Mouse (Mus musculus): Measurements from ENCODE around the gene Phox2b. TPM values are rescaled to one million over a fixed set of nuclear protein-coding genes. Genes with fewer than 3 reads are reported as not detected.

The Phox2b gene
- polyA plus RNA-seq, 1 experiment from 2014 or later: 0.05 TPM

DNA sequence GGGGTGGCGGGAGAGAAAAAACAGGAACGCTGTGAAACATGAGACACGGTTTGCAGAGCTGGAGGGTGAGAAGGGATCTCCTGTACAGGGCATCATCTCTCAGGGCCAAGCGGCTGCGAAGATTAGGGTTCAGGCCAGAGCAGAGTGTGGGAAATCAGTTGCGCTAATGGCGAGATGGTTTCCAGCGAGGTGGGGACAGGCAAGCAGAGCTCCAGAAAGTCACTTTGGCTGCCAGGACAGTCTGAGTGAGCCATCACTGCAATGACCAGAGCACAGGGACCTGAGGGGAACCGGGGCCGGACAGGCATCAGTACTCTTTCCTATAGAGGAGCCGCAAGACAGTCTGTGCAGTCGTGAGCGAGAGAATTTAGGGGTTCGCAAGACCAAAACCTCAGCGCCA, 3.9 kb downstream of the Phox2b start:
- H3K4me2 ChIP-seq (replicated peaks; ENCODE audit: low read depth, low read length): no peak overlapping the region
- ATAC-seq: no peak
- DNase-seq (ENCODE audit: low spot score): no peak

DNA sequence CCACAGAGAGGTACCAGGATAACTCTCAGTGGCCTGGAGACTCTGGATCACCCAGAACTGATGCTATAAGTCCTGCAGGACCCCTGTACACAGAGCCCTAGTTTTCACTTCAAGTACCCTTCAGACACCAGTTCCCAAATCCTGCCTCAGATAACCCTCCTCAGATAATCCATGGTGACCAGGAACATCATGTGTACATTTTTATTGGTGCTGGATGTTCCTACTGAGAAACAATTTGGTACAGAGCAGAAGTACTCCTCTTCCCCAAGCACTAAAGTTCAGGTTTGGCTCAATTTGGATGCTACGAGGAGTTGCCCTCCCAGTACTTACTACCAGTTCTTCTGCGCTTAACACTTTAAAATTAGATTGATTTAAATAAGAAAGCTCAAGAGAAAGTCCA, 5.1 kb downstream of the Phox2b start:
- no peaks in the 10 kb centered on the region for H3K9me3 ChIP-seq (ENCODE audit: low read length)
- H3K36me3 ChIP-seq (ENCODE audit: insufficient read depth, low read length): no peaks in the 10 kb centered on the region
- DNase-seq (ENCODE audit: low spot score) (no peak), ATAC-seq (no peak)
- peaks cover 66% of the 10 kb centered on the region for H3K27me3 ChIP-seq (replicated peaks; ENCODE audit: insufficient read depth, low read length)
- H3K4me1 ChIP-seq (ENCODE audit: insufficient read depth, low read depth, low read length): no peaks in the 10 kb centered on the region; the same call in 1 of the 2 replicates
- no peak overlapping the region for H3K9ac ChIP-seq (replicated peaks; ENCODE audit: low read depth)
- H3K4me3 ChIP-seq (ENCODE audit: low read depth, low read length): no peak overlapping the region
- no peak overlapping the region for H3K27ac ChIP-seq (ENCODE audit: low read length)
- TF ChIP-seq CTCF (IDR thresholded peaks at IDR 0.05) (no peak), EP300 (IDR thresholded peaks at IDR 0.05) (no peak)
- 19% methylated on average over 2 of the region's 2 CpGs for WGBS
- no peak overlapping the region for H3K4me2 ChIP-seq (replicated peaks; ENCODE audit: low read depth, low read length)

More for the DNA sequence above, 3.9 kb downstream of the Phox2b start:
- Histone ChIP-seq H3K4me1 (ENCODE audit: insufficient read depth, low read depth, low read length) (no peaks in the 10 kb centered on the region; the same call in 1 of the 2 replicates), H3K27me3 (replicated peaks; ENCODE audit: insufficient read depth, low read length) (peaks cover 76% of the 10 kb centered on the region), H3K4me3 (ENCODE audit: low read depth, low read length) (no peak overlapping the region), H3K9me3 (ENCODE audit: low read length) (no peaks in the 10 kb centered on the region), H3K27ac (ENCODE audit: low read length) (no peak overlapping the region), H3K36me3 (ENCODE audit: insufficient read depth, low read length) (no peaks in the 10 kb centered on the region), H3K9ac (replicated peaks; ENCODE audit: low read depth) (no peak overlapping the region)
- 5% methylated on average over 15 of the region's 15 CpGs for WGBS
- TF ChIP-seq EP300 (IDR thresholded peaks at IDR 0.05) (no peak), CTCF (IDR thresholded peaks at IDR 0.05) (no peak)

DNA sequence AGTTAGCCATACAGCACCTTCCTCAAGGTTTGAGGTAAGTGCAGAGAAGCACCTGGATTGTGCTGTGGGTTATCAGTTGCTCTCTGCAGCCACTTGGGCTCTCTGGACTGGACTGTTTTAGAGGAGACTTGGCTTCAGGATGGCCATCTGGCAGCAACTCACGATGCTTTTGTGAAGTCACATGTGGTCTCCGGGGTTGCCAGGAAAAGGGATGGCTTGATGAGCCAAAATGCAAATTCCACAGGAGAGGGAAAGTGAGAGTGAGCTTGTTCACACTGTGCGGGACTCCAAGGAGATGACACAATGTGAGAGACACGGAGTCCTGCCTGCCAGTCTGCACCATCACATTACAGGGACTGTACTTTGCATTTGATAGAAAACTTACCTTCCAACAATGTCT, 7.3 kb downstream of the Phox2b start:
- H3K9ac ChIP-seq (replicated peaks; ENCODE audit: low read depth): no peak overlapping the region
- no peaks in the 10 kb centered on the region for H3K36me3 ChIP-seq (ENCODE audit: insufficient read depth, low read length)
- ATAC-seq (no peak), DNase-seq (ENCODE audit: low spot score) (no peak)
- H3K4me2 ChIP-seq (replicated peaks; ENCODE audit: low read depth, low read length): no peak overlapping the region
- TF ChIP-seq EP300 (IDR thresholded peaks at IDR 0.05) (no peak), CTCF (IDR thresholded peaks at IDR 0.05) (no peak)
- WGBS: 7% methylated on average over 4 of the region's 4 CpGs
- no peaks in the 10 kb centered on the region; the same call in 1 of the 2 replicates for H3K4me1 ChIP-seq (ENCODE audit: insufficient read depth, low read depth, low read length)
- H3K27ac ChIP-seq (ENCODE audit: low read length): no peak overlapping the region
- no peaks in the 10 kb centered on the region for H3K9me3 ChIP-seq (ENCODE audit: low read length)
- no peak overlapping the region for H3K4me3 ChIP-seq (ENCODE audit: low read depth, low read length)
- peaks cover 46% of the 10 kb centered on the region for H3K27me3 ChIP-seq (replicated peaks; ENCODE audit: insufficient read depth, low read length)

DNA sequence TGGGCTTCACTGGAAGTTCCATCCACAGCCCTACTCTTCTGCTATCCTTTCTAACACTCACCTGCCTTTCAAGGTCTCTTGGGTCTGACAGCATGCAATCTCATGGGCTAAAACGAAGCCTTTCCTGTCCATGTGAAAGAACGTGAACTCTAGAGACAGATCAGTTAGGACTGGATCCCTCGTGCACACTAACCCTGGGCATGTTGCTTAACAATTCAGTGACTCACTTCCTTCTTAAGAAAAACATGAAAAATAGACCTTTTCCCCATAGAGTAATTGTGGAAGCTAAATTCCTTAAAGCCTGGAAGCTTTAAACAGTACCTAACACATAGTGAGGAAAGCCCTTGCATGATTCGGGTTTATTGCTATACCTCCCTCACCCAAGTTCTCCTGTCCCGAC, 8.2 kb downstream of the Phox2b start:
- WGBS: 59% methylated on average over 5 of the region's 5 CpGs
- no peak for DNase-seq (ENCODE audit: low spot score)

DNA sequence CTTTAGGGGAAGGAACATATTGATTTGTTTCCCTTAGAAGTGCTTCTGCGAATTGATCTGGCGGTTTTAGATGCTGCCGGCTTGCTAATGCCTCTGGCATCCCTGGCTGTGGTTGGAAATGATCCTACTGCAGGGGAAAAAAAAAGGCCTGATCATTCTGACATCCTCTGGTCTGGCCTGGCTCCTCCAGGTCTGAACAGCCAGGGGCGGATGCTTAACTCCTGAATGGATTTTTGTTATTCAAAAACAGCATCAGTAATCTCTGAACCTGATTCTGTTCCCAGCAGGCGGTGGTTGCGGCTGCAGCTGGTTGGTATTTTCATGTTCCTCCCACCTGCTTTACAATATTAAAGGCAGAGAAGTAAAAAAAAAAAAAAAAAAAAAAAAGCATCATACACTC, 16.0 kb downstream of the Phox2b start:
- H3K9ac ChIP-seq (replicated peaks; ENCODE audit: low read depth): no peak overlapping the region
- no peak overlapping the region for H3K27ac ChIP-seq (ENCODE audit: low read length)
- no peak for ATAC-seq
- peaks cover 8% of the 10 kb centered on the region; the same call in 1 of the 2 replicates for H3K9me3 ChIP-seq (ENCODE audit: low read length)
- no peak for DNase-seq (ENCODE audit: low spot score)
- no peak overlapping the region for H3K4me2 ChIP-seq (replicated peaks; ENCODE audit: low read depth, low read length)
- no peaks in the 10 kb centered on the region for H3K4me1 ChIP-seq (ENCODE audit: insufficient read depth, low read depth, low read length)
- no peaks in the 10 kb centered on the region for H3K36me3 ChIP-seq (ENCODE audit: insufficient read depth, low read length)
- H3K4me3 ChIP-seq (ENCODE audit: low read depth, low read length): no peak overlapping the region
- H3K27me3 ChIP-seq (replicated peaks; ENCODE audit: insufficient read depth, low read length): no peaks in the 10 kb centered on the region
- TF ChIP-seq CTCF (IDR thresholded peaks at IDR 0.05) (no peak), EP300 (IDR thresholded peaks at IDR 0.05) (no peak)
- 46% methylated on average over 6 of the region's 6 CpGs for WGBS

More for the DNA sequence above, 8.2 kb downstream of the Phox2b start:
- H3K27me3 ChIP-seq (replicated peaks; ENCODE audit: insufficient read depth, low read length): peaks cover 41% of the 10 kb centered on the region
- no peak overlapping the region for H3K9ac ChIP-seq (replicated peaks; ENCODE audit: low read depth)
- TF ChIP-seq EP300 (IDR thresholded peaks at IDR 0.05) (no peak), CTCF (IDR thresholded peaks at IDR 0.05) (no peak)
- no peaks in the 10 kb centered on the region; the same call in 1 of the 2 replicates for H3K4me1 ChIP-seq (ENCODE audit: insufficient read depth, low read depth, low read length)
- no peaks in the 10 kb centered on the region for H3K36me3 ChIP-seq (ENCODE audit: insufficient read depth, low read length)
- no peak overlapping the region for H3K27ac ChIP-seq (ENCODE audit: low read length)
- H3K9me3 ChIP-seq (ENCODE audit: low read length): no peaks in the 10 kb centered on the region
- no peak overlapping the region for H3K4me2 ChIP-seq (replicated peaks; ENCODE audit: low read depth, low read length)
- ATAC-seq: no peak
- H3K4me3 ChIP-seq (ENCODE audit: low read depth, low read length): no peak overlapping the region

DNA sequence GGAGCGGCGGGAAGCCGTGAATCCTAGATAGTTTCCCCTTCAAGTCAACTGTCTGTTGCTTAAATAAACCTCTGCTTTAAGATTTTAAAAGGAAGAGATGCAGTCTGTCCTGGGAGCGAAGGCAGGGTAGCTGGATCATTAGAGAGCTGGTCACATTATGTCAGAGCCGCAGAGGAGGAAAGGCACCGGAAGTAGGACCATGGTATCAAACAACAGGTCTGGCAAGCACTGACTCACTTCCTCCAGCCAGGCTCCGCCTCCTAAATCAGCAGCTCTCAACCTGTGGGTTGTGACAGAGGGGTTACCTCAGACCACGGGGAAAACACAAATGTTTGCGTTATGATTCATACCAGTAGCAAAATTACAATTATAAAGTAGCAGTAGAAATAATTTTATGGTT, 35.5 kb downstream of the Phox2b start:
- Histone ChIP-seq H3K27ac (ENCODE audit: low read length) (no peak overlapping the region), H3K27me3 (replicated peaks; ENCODE audit: insufficient read depth, low read length) (no peaks in the 10 kb centered on the region), H3K9me3 (ENCODE audit: low read length) (no peaks in the 10 kb centered on the region), H3K4me2 (replicated peaks; ENCODE audit: low read depth, low read length) (no peak overlapping the region), H3K4me3 (ENCODE audit: low read depth, low read length) (no peak overlapping the region), H3K36me3 (ENCODE audit: insufficient read depth, low read length) (no peaks in the 10 kb centered on the region), H3K4me1 (ENCODE audit: insufficient read depth, low read depth, low read length) (no peaks in the 10 kb centered on the region), H3K9ac (replicated peaks; ENCODE audit: low read depth) (no peak overlapping the region)
- 60% methylated on average over 9 of the region's 9 CpGs for WGBS
- TF ChIP-seq CTCF (IDR thresholded peaks at IDR 0.05) (no peak), EP300 (IDR thresholded peaks at IDR 0.05) (no peak)
- no peak for DNase-seq (ENCODE audit: low spot score)
- ATAC-seq: no peak

DNA sequence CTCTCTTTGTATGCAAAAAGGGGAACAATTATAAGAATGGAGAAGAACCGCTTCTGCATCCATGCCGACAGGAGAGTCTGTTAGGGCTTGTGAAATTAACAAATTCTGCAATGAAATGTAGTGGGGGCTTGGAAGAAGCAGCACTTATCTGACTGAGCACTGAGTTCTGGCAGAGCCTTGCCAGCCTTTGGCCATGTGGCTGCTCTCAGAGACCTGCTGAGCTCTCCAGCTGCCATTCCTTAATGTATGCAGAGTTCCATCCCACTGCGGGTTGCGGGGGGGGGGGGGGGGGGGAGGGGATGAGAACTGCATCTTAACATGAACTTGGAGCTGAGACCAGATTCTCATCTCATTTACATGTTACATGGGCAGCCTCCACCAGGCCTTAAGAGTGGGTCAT, 38.6 kb downstream of the Phox2b start:
- no peak overlapping the region for H3K9ac ChIP-seq (replicated peaks; ENCODE audit: low read depth)
- no peak overlapping the region for H3K27ac ChIP-seq (ENCODE audit: low read length)
- H3K4me3 ChIP-seq (ENCODE audit: low read depth, low read length): no peak overlapping the region
- H3K36me3 ChIP-seq (ENCODE audit: insufficient read depth, low read length): peaks cover 2% of the 10 kb centered on the region; the same call in 1 of the 2 replicates
- ATAC-seq (no peak), DNase-seq (ENCODE audit: low spot score) (no peak)
- TF ChIP-seq EP300 (IDR thresholded peaks at IDR 0.05): no peak
- TF ChIP-seq CTCF (IDR thresholded peaks at IDR 0.05): no peak
- no peaks in the 10 kb centered on the region for H3K9me3 ChIP-seq (ENCODE audit: low read length)
- no peaks in the 10 kb centered on the region for H3K4me1 ChIP-seq (ENCODE audit: insufficient read depth, low read depth, low read length)
- 38% methylated on average over 4 of the region's 4 CpGs for WGBS
- H3K27me3 ChIP-seq (replicated peaks; ENCODE audit: insufficient read depth, low read length): no peaks in the 10 kb centered on the region
- no peak overlapping the region for H3K4me2 ChIP-seq (replicated peaks; ENCODE audit: low read depth, low read length)
